Mouse (Mus musculus) lung, postnatal 4 days (tissue): ENCODE data around the gene Olfr804.

Experiments
- DNase-seq, 2 experiments: peaks; one replicate each; pipeline ENCODE4 v3.0.0; 2021

Olfr804 gene

GRCm38 (mm10) chr10:129702910-129703309, at the start of gene Olfr804:
Gene Olfr804 (plus strand): TSS chr10:129703210.
- no peak for DNase-seq

GRCm38 (mm10) chr10:129657394-129657793, 45.6 kb upstream of the Olfr804 start, which contains the start of gene Olfr800:
Gene Olfr800 (plus strand): TSS chr10:129657694.
- no peak for DNase-seq

GRCm38 (mm10) chr10:129673765-129674164, 29.2 kb upstream of the Olfr804 start, which contains the start of gene Olfr801:
Gene Olfr801 (minus strand): TSS chr10:129673865.
- DNase-seq, result no peak

- no peak for DNase-seq
Observed at GRCm38 (mm10) chr10:129688069-129688468, 14.9 kb upstream of the Olfr804 start, which contains the start of gene Olfr802. Gene Olfr802 (minus strand): TSS chr10:129688169.

- no peak for DNase-seq
Observed at GRCm38 (mm10) chr10:129694186-129694585, 8.8 kb upstream of the Olfr804 start, which contains the start of gene Olfr803. Gene Olfr803 (minus strand): TSS chr10:129694286.

GRCm38 (mm10) chr10:129729275-129729674, 26.3 kb downstream of the Olfr804 start, which contains the start of gene Olfr805:
Gene Olfr805 (minus strand): TSS chr10:129729375.
- no peak for DNase-seq

- no peak for DNase-seq
Observed at GRCm38 (mm10) chr10:129741821-129742220, 38.8 kb downstream of the Olfr804 start, which contains the start of gene Olfr806. Gene Olfr806 (minus strand): TSS chr10:129741921.

- no peak for DNase-seq
Observed at GRCm38 (mm10) chr10:129757693-129758092, 54.7 kb downstream of the Olfr804 start, which contains the start of gene Olfr807. Gene Olfr807 (minus strand): TSS chr10:129757793.
